ENCODE assay signal across 16 mouse cellular contexts in the genomic region with DNA sequence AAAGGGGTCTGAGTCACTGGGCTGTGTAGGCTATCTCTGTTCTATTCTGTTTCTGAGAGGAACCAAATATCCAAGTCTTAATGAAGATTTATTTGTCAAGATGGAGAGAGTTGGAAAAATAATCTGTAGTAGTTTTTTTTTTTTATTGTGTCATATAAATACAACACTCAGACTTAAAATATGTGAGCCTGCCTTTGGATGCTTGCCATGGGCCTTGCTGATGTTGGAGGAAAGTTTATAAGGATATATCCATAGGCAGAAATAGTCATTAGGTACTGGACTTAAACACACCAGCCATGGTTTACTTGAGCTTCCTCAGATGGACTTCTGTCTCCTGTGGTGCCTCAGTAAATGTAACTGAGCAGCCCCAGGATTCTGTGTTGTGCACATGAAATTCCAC.
"Had no signal": no experiment of that assay in that cellular context is flagged by ENCODE, and none has a peak within 500 bp of the region (broad histone marks: within the 10 kb centered on the region; RNA-seq: fewer than 3 reads in every experiment).

No protein-coding gene starts in this region.

- H3K9ac ChIP-seq: limb, embryonic 13.5 days; liver, embryonic 14.5 days; midbrain, embryonic 15.5 days; neural tube, embryonic 12.5 days had no signal

- H3K4me3 ChIP-seq: layer of hippocampus, adult 2 months; limb, embryonic 13.5 days; midbrain, embryonic 10.5 days; midbrain, embryonic 15.5 days; neural tube, embryonic 12.5 days had no signal

- H3K4me2 ChIP-seq: limb, embryonic 13.5 days; midbrain, embryonic 15.5 days; neural tube, embryonic 12.5 days had no signal

- ATAC-seq: intestine, postnatal 0 days; midbrain, embryonic 15.5 days had no signal

- H3K9me3 ChIP-seq: limb, embryonic 13.5 days; midbrain, embryonic 10.5 days; midbrain, embryonic 15.5 days; neural tube, embryonic 12.5 days had no signal

- H3K36me3 ChIP-seq: limb, embryonic 13.5 days; midbrain, embryonic 10.5 days; midbrain, embryonic 15.5 days; neural tube, embryonic 12.5 days had no signal

- H3K27ac ChIP-seq: layer of hippocampus, adult 2 months; limb, embryonic 13.5 days; liver, embryonic 14.5 days; midbrain, embryonic 10.5 days; midbrain, embryonic 15.5 days; neural tube, embryonic 12.5 days had no signal

- H3K27me3 ChIP-seq: limb, embryonic 13.5 days; midbrain, embryonic 15.5 days; neural tube, embryonic 12.5 days had no signal

- DNase-seq: kidney, adult 9 months; kidney, postnatal 36 days; left cerebral cortex, postnatal 4 days; lung, adult 2 months; lung, postnatal 4 days; right cerebral cortex, postnatal 4 days; spleen, adult 18-20 months; thymus, adult 18-20 months; thymus, postnatal 14 days had no signal

- H3K4me1 ChIP-seq: limb, embryonic 13.5 days; midbrain, embryonic 10.5 days; midbrain, embryonic 15.5 days; neural tube, embryonic 12.5 days had no signal
